ENCODE assay signal across 14 mouse cellular contexts in the genomic region with DNA sequence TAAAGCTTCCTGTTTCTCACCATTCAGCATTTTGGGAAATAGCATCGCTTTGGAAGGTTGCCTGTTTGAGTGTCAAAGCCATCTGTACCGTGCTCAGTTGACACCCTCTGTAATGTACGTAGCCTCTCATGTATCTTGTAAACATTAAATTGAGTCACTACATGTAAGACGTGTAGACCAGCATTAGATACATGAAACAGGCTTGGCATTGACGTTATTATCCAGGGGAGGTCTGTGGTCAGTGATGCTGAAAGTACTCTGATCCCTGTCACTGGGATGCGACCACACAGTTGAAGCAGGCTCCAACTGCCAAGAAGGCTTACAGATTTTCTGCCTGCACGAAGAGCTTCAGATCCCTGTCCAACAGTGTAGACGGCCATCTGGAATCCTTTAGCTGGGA.
A peak's percentile ranks its signal among the peaks of the same experiment; 100 is the strongest.
DNase-seq lines count a peak whose midpoint lies in the region; ATAC-seq and TF ChIP-seq lines count a peak whose summit lies in the region.
"Had no signal": no experiment of that assay in that cellular context is flagged by ENCODE, and none has a peak within 500 bp of the region (broad histone marks: within the 10 kb centered on the region; RNA-seq: fewer than 3 reads in every experiment).

No protein-coding gene starts in this region.

- TF ChIP-seq POLR2A in brain, embryonic 14.5 days (IDR thresholded peaks at IDR 0.05; ENCODE audit: borderline replicate concordance, extremely low read depth, insufficient read depth, insufficient read length, poor library complexity, severe bottlenecking) = no peak

- H3K27me3 ChIP-seq in hindbrain, embryonic 16.5 days (replicated peaks; ENCODE audit: control insufficient read depth, insufficient read depth, low read length) = no peaks in the 10 kb centered on the region
- H3K27me3 ChIP-seq in hindbrain, embryonic 10.5 days (ENCODE audit: insufficient read depth, poor library complexity, severe bottlenecking) = no peaks in the 10 kb centered on the region
- H3K27me3 ChIP-seq in lung, embryonic 15.5 days = no peaks in the 10 kb centered on the region
- no peaks in the 10 kb centered on the region for H3K27me3 ChIP-seq in embryonic facial prominence, embryonic 14.5 days (replicated peaks; ENCODE audit: control insufficient read depth, insufficient read depth, low read length)
- H3K27me3 ChIP-seq: liver, embryonic 13.5 days; neural tube, embryonic 12.5 days had no signal

- no peaks in the 10 kb centered on the region for H3K4me1 ChIP-seq in hindbrain, embryonic 16.5 days (ENCODE audit: control insufficient read depth, insufficient read depth, low read depth, low read length)
- H3K4me1 ChIP-seq in hindbrain, embryonic 10.5 days (replicated peaks) = no peaks in the 10 kb centered on the region
- H3K4me1 ChIP-seq in lung, embryonic 15.5 days = 0 out of 2 replicates have a peak, but pooled peaks cover 9% of the 10 kb centered on the region
- H3K4me1 ChIP-seq in embryonic facial prominence, embryonic 14.5 days (ENCODE audit: control insufficient read depth, insufficient read depth, low read length) = peaks cover 10% of the 10 kb centered on the region; the same call in 1 of the 2 replicates
- H3K4me1 ChIP-seq: liver, embryonic 13.5 days; neural tube, embryonic 12.5 days had no signal

- H3K4me3 ChIP-seq in hindbrain, embryonic 16.5 days (ENCODE audit: low read length) = no peak overlapping the region
- H3K4me3 ChIP-seq in hindbrain, embryonic 10.5 days = no peak overlapping the region
- H3K4me3 ChIP-seq in lung, embryonic 15.5 days = no peak overlapping the region
- H3K4me3 ChIP-seq in embryonic facial prominence, embryonic 14.5 days (ENCODE audit: low read depth, low read length) = no peak overlapping the region
- H3K4me3 ChIP-seq: liver, embryonic 13.5 days; megakaryocyte, embryonic 14.5 days; neural tube, embryonic 12.5 days had no signal

- no peak for TF ChIP-seq CTCF in brain, embryonic 14.5 days (IDR thresholded peaks at IDR 0.05; ENCODE audit: borderline replicate concordance, extremely low read depth, insufficient read depth, insufficient read length)

- H3K36me3 ChIP-seq in hindbrain, embryonic 16.5 days (ENCODE audit: control insufficient read depth, insufficient read depth, low read length) = no peaks in the 10 kb centered on the region
- H3K36me3 ChIP-seq in hindbrain, embryonic 10.5 days = no peaks in the 10 kb centered on the region
- H3K36me3 ChIP-seq in lung, embryonic 15.5 days = no peaks in the 10 kb centered on the region
- H3K36me3 ChIP-seq in embryonic facial prominence, embryonic 14.5 days (ENCODE audit: control insufficient read depth, insufficient read depth, low read length) = no peaks in the 10 kb centered on the region
- H3K36me3 ChIP-seq: liver, embryonic 13.5 days; neural tube, embryonic 12.5 days had no signal

- WGBS in hindbrain, embryonic 16.5 days = 73% methylated on average over 8 of the region's 8 CpGs
- WGBS in hindbrain, embryonic 10.5 days = 81% methylated on average over 8 of the region's 8 CpGs
- WGBS in lung, embryonic 15.5 days = 49% methylated on average over 8 of the region's 8 CpGs
- WGBS in embryonic facial prominence, embryonic 14.5 days = 42% methylated on average over 8 of the region's 8 CpGs

- no peaks in the 10 kb centered on the region for H3K9me3 ChIP-seq in hindbrain, embryonic 16.5 days (ENCODE audit: control insufficient read depth, low read length)
- no peaks in the 10 kb centered on the region for H3K9me3 ChIP-seq in hindbrain, embryonic 10.5 days
- H3K9me3 ChIP-seq in lung, embryonic 15.5 days = no peaks in the 10 kb centered on the region
- H3K9me3 ChIP-seq in embryonic facial prominence, embryonic 14.5 days (ENCODE audit: control insufficient read depth, low read length) = no peaks in the 10 kb centered on the region
- H3K9me3 ChIP-seq: liver, embryonic 13.5 days; neural tube, embryonic 12.5 days had no signal

- no peak overlapping the region for H3K4me2 ChIP-seq in hindbrain, embryonic 16.5 days (ENCODE audit: low read length)
- H3K4me2 ChIP-seq in lung, embryonic 15.5 days = no peak overlapping the region
- no peak overlapping the region for H3K4me2 ChIP-seq in embryonic facial prominence, embryonic 14.5 days (ENCODE audit: low read depth, low read length)
- H3K4me2 ChIP-seq: liver, embryonic 13.5 days; neural tube, embryonic 12.5 days had no signal

- no peak overlapping the region for H3K9ac ChIP-seq in hindbrain, embryonic 16.5 days (ENCODE audit: low read depth, low read length)
- no peak overlapping the region for H3K9ac ChIP-seq in lung, embryonic 15.5 days
- no peak overlapping the region for H3K9ac ChIP-seq in embryonic facial prominence, embryonic 14.5 days (ENCODE audit: low read depth, low read length)
- H3K9ac ChIP-seq: liver, embryonic 13.5 days; neural tube, embryonic 12.5 days had no signal

- peak; percentile 45; the same call in 1 of the 2 replicates for ATAC-seq in hindbrain, embryonic 16.5 days
- peak; percentile 94 for ATAC-seq in lung, embryonic 15.5 days (ENCODE audit: borderline replicate concordance, extremely low read depth, low FRiP score, low TSS enrichment)
- ATAC-seq in embryonic facial prominence, embryonic 14.5 days (ENCODE audit: low read depth) = peak; percentile 41; the same call in 1 of the 2 replicates
- ATAC-seq in megakaryocyte progenitor cell, adult 5-6 weeks (replicated peaks; ENCODE audit: poor library complexity) = no peak

- no peak overlapping the region for H3K27ac ChIP-seq in hindbrain, embryonic 16.5 days (ENCODE audit: low read depth, low read length)
- no peak overlapping the region for H3K27ac ChIP-seq in hindbrain, embryonic 10.5 days
- H3K27ac ChIP-seq in lung, embryonic 15.5 days = no peak overlapping the region
- no peak overlapping the region for H3K27ac ChIP-seq in embryonic facial prominence, embryonic 14.5 days (replicated peaks; ENCODE audit: low read depth, low read length)
- H3K27ac ChIP-seq: liver, embryonic 13.5 days; neural tube, embryonic 12.5 days had no signal

- no peak for DNase-seq in hindbrain, embryonic 10.5 days (ENCODE audit: low spot score)
- no peak for DNase-seq in lung, postnatal 14 days
- DNase-seq in brain, embryonic 14.5 days (ENCODE audit: low read depth) = peak; percentile 40
- DNase-seq in embryonic facial prominence, embryonic 14.5 days (ENCODE audit: low spot score) = peak; percentile 78
- DNase-seq: adrenal gland, postnatal 10 days; cerebellum, adult 9-11 months; gastrocnemius, postnatal 10 days; kidney, postnatal 25 days; liver, embryonic 13.5 days had no signal

Comparison
In these comparisons a context has a peak if more than half of its experiments do, and no peak if none do; other contexts are left out.
1. DNase-seq: peak in brain, embryonic 14.5 days (single experiment) and embryonic facial prominence, embryonic 14.5 days (single experiment); none in hindbrain, embryonic 10.5 days (single experiment) and lung, postnatal 14 days (single experiment).